Mouse (Mus musculus): ENCODE data around the gene Zfp106.
"Not testable (repeated sequence)": the region's sequence is repeated elsewhere in the genome, so short reads cannot be mapped to it uniquely, and the experiment has no call there.

Gene Zfp106

GRCm38 (mm10) chr2:120563235-120563990, at the start of gene Zfp106:
Gene Zfp106 (minus strand): TSS chr2:120563843.
- DNase-seq (ENCODE audit: low read depth): peak; percentile 93

- peak; percentile 95 for DNase-seq (ENCODE audit: low read depth)
Observed at GRCm38 (mm10) chr2:120608830-120609723, 45.4 kb upstream of the Zfp106 start, which contains the start of the genes Haus2 and Lrrc57. Gene Haus2 (plus strand): TSS chr2:120609383. Gene Lrrc57 (minus strand): TSS chr2:120609520.

- peak; percentile 53 for DNase-seq (ENCODE audit: low read depth)
Observed at GRCm38 (mm10) chr2:120606021-120606690, 42.5 kb upstream of the Zfp106 start.

DNA sequence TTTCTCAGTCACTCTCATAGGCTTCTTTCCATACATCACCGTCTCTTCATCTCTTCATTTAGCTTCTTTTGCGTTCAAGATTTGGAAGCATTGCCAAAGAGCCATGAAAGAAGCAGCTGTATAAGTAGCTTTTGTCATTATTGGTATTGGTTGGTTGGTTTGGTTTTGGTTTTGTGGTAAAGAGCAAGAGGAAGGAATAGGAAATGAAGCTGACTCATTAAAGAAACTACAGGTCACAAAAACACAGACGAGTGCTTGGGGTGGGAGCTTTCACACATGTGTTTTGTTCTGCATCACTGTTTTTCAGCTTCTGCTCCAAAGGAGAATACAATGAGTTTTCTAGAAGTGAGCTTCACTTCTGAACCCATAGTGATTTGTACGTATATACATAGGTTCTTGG, 35.9 kb upstream of the Zfp106 start:
- DNase-seq (ENCODE audit: low read depth): peak; percentile 60

DNA sequence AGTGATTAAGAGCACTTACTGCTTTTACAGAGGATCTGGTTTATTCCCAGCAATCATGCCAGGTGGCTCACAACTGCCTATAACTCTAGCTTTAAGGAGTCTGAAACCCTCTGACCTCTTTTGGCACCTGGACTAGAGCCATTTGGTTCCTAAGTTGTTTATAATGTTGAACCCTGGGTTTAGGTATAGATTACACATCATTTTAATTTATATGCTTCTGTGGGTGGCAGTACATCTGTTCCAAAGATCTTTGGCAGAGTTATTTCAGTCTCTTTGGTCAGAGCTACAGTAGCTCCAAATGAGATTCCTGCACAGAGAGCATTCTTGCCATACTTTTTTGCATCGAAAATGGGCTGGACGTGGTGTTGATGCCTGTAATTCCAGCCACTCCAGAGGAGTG, 34.1 kb upstream of the Zfp106 start:
- no peak for DNase-seq (ENCODE audit: low read depth)

DNA sequence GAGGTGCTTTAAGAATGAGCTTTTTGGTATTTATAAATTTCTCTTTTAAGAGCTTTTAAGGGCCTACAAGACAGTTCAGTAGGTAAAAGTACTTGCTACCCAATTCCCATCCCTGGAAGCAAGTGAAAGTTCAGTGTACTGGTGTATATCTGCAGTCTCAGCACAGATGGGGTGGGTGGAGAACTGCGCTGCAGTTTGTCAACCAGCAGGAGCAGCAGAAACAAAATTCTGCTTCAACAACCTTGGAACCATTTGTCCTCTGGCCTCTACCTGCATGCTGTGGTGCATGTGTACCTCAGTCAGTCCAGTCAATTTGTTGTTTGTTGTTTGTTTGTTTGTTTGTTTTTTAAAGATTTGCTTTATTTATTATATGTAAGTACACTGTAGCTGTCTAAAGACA, 28.6 kb upstream of the Zfp106 start:
- no peak for DNase-seq (ENCODE audit: low read depth)

DNA sequence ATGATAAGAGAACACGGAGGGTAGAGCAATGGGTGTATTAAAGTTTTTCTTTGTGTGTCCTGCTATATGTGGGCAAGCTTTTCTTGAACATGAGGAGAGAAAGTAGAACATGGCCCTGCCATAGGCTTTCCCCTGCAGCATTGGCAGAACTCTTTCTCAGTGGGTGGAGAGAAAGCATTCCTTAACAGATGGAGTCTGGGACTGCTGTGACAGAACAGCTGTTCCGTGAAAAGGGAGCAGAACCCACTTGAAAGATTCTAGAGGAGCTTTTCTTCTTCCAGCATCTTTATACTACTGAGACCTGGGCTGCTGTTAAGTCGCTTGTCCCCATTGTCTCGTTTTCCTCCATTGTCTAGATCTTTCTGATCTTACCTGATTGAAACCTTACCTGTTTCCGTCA, 26.1 kb upstream of the Zfp106 start:
- no peak for DNase-seq (ENCODE audit: low read depth)

- peak; percentile 48 for DNase-seq (ENCODE audit: low read depth)
Observed at GRCm38 (mm10) chr2:120578286-120578685, 14.6 kb upstream of the Zfp106 start.

DNA sequence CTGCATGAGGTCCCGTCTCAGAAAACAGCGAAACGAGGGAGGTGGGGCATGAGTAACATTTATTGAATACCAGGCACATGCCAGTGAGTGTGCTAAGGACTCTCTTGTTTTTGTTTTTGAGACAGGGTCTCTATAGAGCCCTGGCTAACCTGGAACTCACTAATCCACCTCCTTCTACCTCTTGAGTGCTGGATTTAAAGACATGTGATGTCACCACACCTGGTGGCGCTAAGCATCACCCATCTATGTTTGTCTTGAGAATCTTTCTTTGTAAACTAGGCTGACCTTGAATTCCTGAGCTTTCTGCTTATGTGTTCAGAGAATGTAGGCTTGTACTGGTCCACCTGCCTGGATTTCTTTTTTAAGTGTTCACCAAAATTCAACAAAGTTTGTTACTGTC, 14.2 kb upstream of the Zfp106 start:
- no peak for DNase-seq (ENCODE audit: low read depth)

- no peak for DNase-seq (ENCODE audit: low read depth)
Observed at GRCm38 (mm10) chr2:120575978-120576377, 12.3 kb upstream of the Zfp106 start.

DNA sequence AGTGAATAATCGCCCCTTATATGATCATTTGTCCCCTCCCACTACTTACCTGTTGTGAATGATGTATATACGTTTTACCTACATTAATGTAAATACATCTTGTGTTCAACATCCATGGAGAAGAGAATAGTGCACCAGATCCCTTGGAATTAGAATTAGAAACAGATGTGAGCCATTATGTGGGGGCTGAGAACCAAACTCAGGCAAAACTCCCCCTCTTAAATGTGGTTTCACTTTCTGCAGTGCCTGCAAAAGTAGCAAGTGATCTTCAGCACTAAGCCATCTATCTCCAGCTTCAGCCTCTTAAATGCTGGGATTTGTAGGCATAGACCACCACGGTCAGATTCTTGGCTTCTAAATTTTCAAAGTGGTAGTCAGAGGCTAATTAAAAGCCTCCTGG, 11.5 kb upstream of the Zfp106 start:
- no peak for DNase-seq (ENCODE audit: low read depth)

DNA sequence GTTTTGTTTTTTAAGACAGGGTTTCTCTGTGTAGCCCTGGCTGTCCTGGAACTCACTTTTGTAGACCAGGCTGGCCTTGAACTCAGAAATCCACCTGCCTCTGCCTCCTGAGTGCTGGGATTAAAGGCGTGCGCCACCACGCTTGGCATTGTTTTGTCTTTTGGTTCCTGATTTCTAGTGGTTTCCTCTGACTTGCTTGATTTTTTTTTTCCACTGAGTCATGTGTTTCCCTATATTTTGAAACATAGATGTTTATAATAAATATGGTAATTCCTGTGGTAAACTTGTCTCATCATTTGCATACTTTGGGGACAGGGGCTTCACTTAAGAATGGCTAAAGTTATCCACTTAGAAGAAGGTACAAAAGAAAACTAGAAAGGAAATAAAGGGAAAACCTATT, 8.5 kb upstream of the Zfp106 start:
- DNase-seq (ENCODE audit: low read depth): not testable (repeated sequence)

DNA sequence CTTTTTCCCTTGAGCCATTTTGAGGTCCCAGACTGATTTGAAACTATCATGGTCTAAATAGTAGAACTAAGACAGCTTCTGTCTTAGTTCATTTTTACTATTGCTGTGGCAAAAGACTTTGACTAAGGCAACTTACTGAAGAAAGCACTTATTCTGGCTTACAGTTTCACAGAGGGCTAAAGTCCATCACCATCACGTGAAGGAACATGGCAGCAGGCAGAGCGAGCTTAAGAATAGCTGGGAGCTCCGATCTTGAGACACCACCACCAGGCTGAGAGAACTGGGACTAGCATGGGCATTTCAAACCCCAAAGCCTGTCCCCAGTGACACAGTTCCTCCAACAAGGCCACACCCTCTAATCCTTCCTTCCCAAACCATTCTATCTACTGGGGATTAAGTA, 7.4 kb upstream of the Zfp106 start:
- no peak for DNase-seq (ENCODE audit: low read depth)

DNA sequence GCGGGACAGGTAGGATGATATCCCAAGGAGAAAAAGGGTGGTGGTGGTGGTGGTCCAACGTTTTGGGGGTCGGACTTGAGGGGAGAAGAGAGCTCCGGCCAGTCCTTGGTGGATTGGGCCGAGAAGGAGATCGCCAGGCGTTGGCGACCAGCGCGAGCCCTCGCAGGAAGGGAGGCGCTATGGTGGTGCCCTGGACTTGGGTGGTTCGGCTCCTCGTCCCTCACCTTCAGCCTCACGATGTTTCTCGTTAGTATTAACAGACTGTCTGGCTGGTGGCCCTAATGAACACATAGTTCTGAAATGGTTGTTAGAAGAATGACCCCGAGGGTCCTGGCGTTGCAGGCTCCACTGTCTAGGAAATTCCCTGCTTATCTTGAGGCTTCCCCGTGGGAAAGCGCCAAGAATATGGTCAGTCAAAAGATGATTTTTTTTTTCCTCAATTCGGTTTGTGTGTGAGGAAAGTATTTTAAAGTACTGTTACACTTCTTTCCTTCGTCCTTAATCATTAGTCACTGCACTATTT, 4.2 kb upstream of the Zfp106 start:
- no peak for DNase-seq (ENCODE audit: low read depth)

DNA sequence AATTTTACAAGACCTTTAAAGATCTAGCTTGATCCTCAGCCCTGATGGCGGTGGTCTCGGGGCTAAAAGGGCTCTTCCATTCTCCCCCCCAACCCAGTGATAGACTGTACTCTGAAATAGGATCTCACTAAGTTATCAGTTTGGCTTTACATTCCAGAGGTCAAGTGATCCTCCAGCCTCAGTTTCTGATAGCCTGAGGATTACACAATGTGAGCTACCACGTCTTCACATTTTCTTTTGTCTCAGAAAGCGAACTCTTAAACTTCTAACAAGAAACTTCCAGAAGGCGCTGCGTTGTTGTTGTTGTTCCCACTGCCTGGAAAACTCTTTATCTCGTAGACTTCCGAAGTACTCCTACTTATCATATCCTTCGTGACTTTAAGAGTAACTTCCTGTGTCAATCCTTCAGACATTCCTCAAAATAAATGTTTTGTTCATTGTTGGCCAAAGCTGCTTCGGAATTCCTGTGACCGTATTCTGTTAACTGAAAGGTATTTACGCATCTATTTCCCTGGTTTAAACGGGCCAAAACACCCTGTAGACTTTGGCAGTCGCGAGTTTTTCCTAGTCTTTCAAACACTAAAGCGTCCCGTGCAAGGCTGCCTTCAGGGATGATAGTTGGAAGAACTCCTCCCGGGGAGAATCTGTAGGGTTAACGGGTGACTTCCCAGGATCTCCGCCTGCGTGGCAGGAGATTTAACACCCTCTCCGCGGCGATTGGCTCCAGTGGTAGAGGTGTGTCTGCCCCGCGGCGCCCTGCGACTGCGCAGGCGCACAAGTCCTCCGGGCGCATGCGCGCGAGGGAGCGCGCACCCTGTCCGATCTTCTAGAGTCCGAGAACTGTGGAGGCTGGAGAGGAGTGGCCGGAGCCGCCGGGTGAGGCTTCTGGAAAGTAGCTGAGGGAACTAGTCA, 3.5 kb upstream of the Zfp106 start, which contains the start of gene Snap23:
Gene Snap23, plus strand, starts transcription at position 786 of the 912 bp plus-strand sequence.
- DNase-seq (ENCODE audit: low read depth): peak; percentile 94

- DNase-seq (ENCODE audit: low read depth): no peak
Observed at GRCm38 (mm10) chr2:120565363-120565762, 1.7 kb upstream of the Zfp106 start.

- peak; percentile 15 for DNase-seq (ENCODE audit: low read depth)
Observed at GRCm38 (mm10) chr2:120564548-120565188, 1.0 kb upstream of the Zfp106 start.

- DNase-seq (ENCODE audit: low read depth): no peak
Observed at GRCm38 (mm10) chr2:120562859-120563234, 796 bp downstream of the Zfp106 start.

DNA sequence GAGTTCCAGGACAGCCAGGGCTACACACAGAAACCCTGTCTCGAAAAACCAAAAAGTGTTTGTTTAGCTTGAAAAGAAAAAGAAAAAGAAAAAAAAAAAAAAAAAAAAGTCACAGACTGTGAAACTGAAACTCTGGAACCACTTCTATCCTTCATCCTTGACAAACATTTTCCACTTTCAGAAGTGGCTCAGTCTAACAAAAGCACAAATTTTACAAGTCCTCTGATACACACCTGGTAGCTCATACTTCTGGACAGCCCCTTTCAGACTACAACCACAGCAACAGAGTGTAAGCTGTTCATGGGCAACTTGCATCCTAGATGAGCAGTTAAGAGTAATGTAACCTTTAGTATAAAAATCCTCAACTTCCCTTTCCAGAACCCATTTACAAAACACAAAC, 2.1 kb downstream of the Zfp106 start:
- peak; percentile 33 for DNase-seq (ENCODE audit: low read depth)

DNA sequence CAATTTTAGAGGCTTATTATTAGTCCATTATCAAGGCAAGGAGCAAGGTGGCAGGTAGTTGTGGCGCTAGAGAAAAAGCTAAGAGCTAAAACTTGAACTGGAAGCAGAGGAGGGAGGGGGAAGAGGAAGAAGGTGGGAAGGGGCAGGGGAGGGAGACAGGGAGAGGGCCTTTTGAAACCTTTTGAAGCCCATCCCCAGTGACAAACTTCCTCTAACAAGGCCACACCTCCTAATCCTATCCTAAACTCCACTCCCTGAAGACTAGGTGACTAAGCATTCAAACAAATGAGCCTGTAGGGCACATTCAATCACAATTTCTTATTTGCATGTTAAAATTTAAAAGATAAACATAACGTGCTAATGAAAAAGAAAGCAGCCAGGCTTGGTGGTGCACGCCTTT, 4.8 kb downstream of the Zfp106 start:
- DNase-seq (ENCODE audit: low read depth): no peak

GRCm38 (mm10) chr2:120556868-120557267, 6.8 kb downstream of the Zfp106 start:
- no peak for DNase-seq (ENCODE audit: low read depth)

Data from induced T-regulatory cell, adult 2 months (primary cell).